Comparison of ENCODE assay signal across 13 mouse cellular contexts in the genomic region with DNA sequence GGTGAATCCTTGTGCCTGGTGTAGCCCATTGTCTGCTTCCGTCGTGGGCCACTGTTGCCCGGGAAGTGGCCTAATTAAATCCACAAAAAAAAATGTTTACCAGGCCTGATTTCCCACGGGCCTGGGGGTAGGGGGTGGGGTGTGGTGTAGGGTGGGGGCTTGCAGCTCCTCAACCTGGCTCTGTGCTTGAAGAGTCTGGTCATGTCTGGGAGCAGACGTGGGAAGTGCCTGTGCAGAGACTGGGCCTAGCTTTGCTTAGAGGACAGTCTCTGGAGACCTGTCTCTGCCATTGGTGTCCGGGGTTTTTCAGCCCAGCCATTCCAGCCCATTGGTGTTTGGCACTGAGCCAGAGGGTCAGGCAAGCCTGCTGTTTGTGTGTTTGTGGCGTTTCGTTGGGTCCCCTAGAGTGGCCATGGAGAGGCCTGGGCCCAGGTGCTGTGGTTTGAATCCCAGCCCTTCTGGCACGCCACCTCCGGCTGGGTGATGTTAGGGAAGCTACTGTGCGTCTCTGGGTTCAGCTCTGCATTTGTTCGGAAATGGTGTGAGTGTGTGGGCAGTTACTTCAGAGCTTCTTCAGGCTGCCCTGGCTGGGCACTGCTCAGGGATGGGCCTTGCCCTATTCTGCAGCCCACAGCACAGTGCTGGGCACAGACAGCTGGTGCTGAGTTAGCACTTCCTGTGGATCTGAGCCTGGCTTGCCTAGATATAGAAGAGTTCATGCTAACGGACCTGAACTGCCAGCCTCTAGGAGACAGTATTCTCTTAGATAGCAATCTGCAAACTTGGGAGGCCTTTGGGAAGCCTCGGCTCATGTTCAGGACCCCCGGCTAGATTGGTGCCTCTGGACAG. TPM values are rescaled to one million over a fixed set of nuclear protein-coding genes. Genes with fewer than 3 reads are reported as not detected.
DNase-seq lines count a peak whose midpoint lies in the region; ATAC-seq and TF ChIP-seq lines count a peak whose summit lies in the region.
"Had no signal": no experiment of that assay in that cellular context is flagged by ENCODE, and none has a peak within 500 bp of the region (broad histone marks: within the 10 kb centered on the region; RNA-seq: fewer than 3 reads in every experiment).

No protein-coding gene starts in this region.

- no peaks in the 10 kb centered on the region for H3K9me3 ChIP-seq in G1E (replicated peaks)
- H3K9me3 ChIP-seq: embryonic facial prominence, embryonic 13.5 days; heart, embryonic 12.5 days had no signal

- TF ChIP-seq POLR2A in bone marrow macrophage, adult 2 months (IDR thresholded peaks at IDR 0.05; ENCODE audit: borderline replicate concordance, low read depth, low read length): no peak

- DNase-seq in heart, postnatal 4 days: peak; percentile 39
- no peak for DNase-seq in heart, adult 18-20 months
- DNase-seq in G1E (ENCODE audit: low spot score): no peak
- DNase-seq in liver: peak; percentile 70
- no peak for DNase-seq in adrenal gland, postnatal 10 days
- DNase-seq in layer of hippocampus, postnatal 14 days (ENCODE audit: low spot score in 2 of 2): no peak
- DNase-seq in gastrocnemius, postnatal 10 days: no peak
- DNase-seq: kidney, adult 11 months had no signal

- H3K36me3 ChIP-seq in G1E (replicated peaks): peaks cover 92% of the 10 kb centered on the region
- H3K36me3 ChIP-seq: embryonic facial prominence, embryonic 13.5 days; heart, embryonic 12.5 days had no signal

- H3K27ac ChIP-seq in bone marrow macrophage, adult 2 months (ENCODE audit: insufficient read depth, low read depth, low read length): 0 out of 2 replicates have a peak overlapping the region, but pooled peaks have one; percentile 32
- H3K27ac ChIP-seq: embryonic facial prominence, embryonic 13.5 days; left cerebral cortex, adult 2 months had no signal

- H3K4me1 ChIP-seq in G1E (ENCODE audit: insufficient read depth, low read depth, low read length): peaks cover 89% of the 10 kb centered on the region
- H3K4me1 ChIP-seq in bone marrow macrophage, adult 2 months (ENCODE audit: control insufficient read depth, insufficient read depth, low read length): peaks cover 56% of the 10 kb centered on the region

- H3K27me3 ChIP-seq in G1E (ENCODE audit: insufficient read depth, low read length): no peaks in the 10 kb centered on the region
- H3K27me3 ChIP-seq: CH12.LX; embryonic facial prominence, embryonic 13.5 days; heart, embryonic 12.5 days had no signal

- no peak for ATAC-seq in G1E (ENCODE audit: extremely low read depth, insufficient number of reproducible peaks, low FRiP score, poor library complexity, severe bottlenecking)

- no peak for TF ChIP-seq CTCF in G1E (IDR thresholded peaks at IDR 0.05; ENCODE audit: low read depth, low read length)
- no peak for TF ChIP-seq CTCF in bone marrow macrophage, adult 2 months (IDR thresholded peaks at IDR 0.05; ENCODE audit: low read depth, low read length)

- peak overlapping the region; percentile 73 for H3K4me3 ChIP-seq in G1E (ENCODE audit: low read depth, low read length)
- H3K4me3 ChIP-seq in bone marrow macrophage, adult 2 months (ENCODE audit: insufficient read depth, low read length): no peak overlapping the region
- H3K4me3 ChIP-seq: embryonic facial prominence, embryonic 13.5 days; heart, embryonic 12.5 days; left cerebral cortex, adult 2 months had no signal

RNA-seq across cellular contexts. Expression of gene Adcy7, which starts 29.6 kb away (rescaled TPM):
- total RNA-seq in heart, postnatal 4 days (2021): 1 to 10 TPM; 4.0 to 5.4 TPM
- total RNA-seq in heart, adult 18-20 months (2021): 1 to 10 TPM; 4.6 to 6.4 TPM
- total RNA-seq in G1E (2014; fragmentation: Nextera tagmentation): 95.9 and 117 TPM in 2 replicates
- total RNA-seq in G1E (2017): 129 and 140 TPM in 2 replicates
- 69.8 and 70.0 TPM in 2 replicates for polyA plus RNA-seq in G1E (2012)
- polyA plus RNA-seq in bone marrow macrophage, adult 2 months (2012; ENCODE audit: insufficient read depth, insufficient read length, missing spikeins): 145 and 146 TPM in 2 replicates
- 10 to 100 TPM in 1 of 2 experiments, 1 to 10 TPM in 1; 8.1 to 10.1 TPM for total RNA-seq in adrenal gland, postnatal 10 days (2021)
- total RNA-seq in layer of hippocampus, postnatal 14 days (2021): 1 to 10 TPM; 3.5 to 3.6 TPM
- 10 to 100 TPM; 12.7 to 17.7 TPM for total RNA-seq in gastrocnemius, postnatal 10 days (2021)

Comparison
In these comparisons a context has a peak if more than half of its experiments do, and no peak if none do; other contexts are left out.
1. DNase-seq: peak in heart, postnatal 4 days (single experiment) and liver (single experiment); none in heart, adult 18-20 months (0 of 2), G1E (single experiment), adrenal gland, postnatal 10 days (single experiment), layer of hippocampus, postnatal 14 days (0 of 2) and gastrocnemius, postnatal 10 days (single experiment).
2. RNA of gene Adcy7, which starts 29.6 kb away (total RNA-seq): 95.9 to 140 TPM in G1E; 12.7 to 17.7 TPM in gastrocnemius, postnatal 10 days, 8.1 to 10.1 TPM in adrenal gland, postnatal 10 days, 4.6 to 6.4 TPM in heart, adult 18-20 months, 4.0 to 5.4 TPM in heart, postnatal 4 days and 3.5 to 3.6 TPM in layer of hippocampus, postnatal 14 days; every median in the first group is over 4 times any median in the second.